Mouse (Mus musculus) stomach, embryonic 14.5 days (tissue): ENCODE measurements around the gene Gm29666. TPM values are rescaled to one million over a fixed set of nuclear protein-coding genes. Genes with fewer than 3 reads are reported as not detected.
"Not testable (repeated sequence)": the region's sequence is repeated elsewhere in the genome, so short reads cannot be mapped to it uniquely, and the experiment has no call there.

Experiments used
- ATAC-seq: fragments of 200-750 bp; cut with Nextera tagmentation; 2 replicates; pipeline ENCODE4 v1.8.0; 2017; ENCODE audit warnings: low read depth, moderate TSS enrichment; ENCODE audit not compliant: insufficient number of reproducible peaks, insufficient read depth, low FRiP score
- H3K27ac ChIP-seq: fragments of 300-500 bp; sonication (generic); 2 replicates; pipeline ENCODE4 v1.5.1; 2014; ENCODE audit warnings: mild to moderate bottlenecking, low read length, moderate library complexity, mixed read lengths
- H3K27me3 ChIP-seq: fragments of 300-500 bp; sonication (generic); 2 replicates; pipeline ENCODE4 v1.6.1; 2014; ENCODE audit warnings: low read length, control low read depth, mixed read lengths; ENCODE audit not compliant: control insufficient read depth, insufficient read depth
- H3K36me3 ChIP-seq: fragments of 300-500 bp; sonication (generic); 2 replicates; pipeline ENCODE4 v1.6.1; 2014; ENCODE audit warnings: mild to moderate bottlenecking, control low read depth, low read length, moderate library complexity, mixed read lengths; ENCODE audit not compliant: control insufficient read depth, insufficient read depth
- H3K4me1 ChIP-seq: fragments of 300-500 bp; sonication (generic); 2 replicates; pipeline ENCODE4 v1.6.1; 2014; ENCODE audit warnings: low read length, control low read depth, mixed read lengths; ENCODE audit not compliant: control insufficient read depth, insufficient read depth
- H3K4me2 ChIP-seq: fragments of 300-500 bp; sonication (generic); replicated peaks from 2 replicates; pipeline ENCODE4 v1.6.1; 2014; ENCODE audit warnings: low read depth, low read length, control low read depth
- H3K4me3 ChIP-seq: fragments of 300-500 bp; sonication (generic); 2 replicates; pipeline ENCODE4 v1.5.1; 2014; ENCODE audit warnings: low read depth, low read length, control low read depth
- H3K9ac ChIP-seq: fragments of 300-500 bp; sonication (generic); replicated peaks from 2 replicates; pipeline ENCODE4 v1.6.1; 2014; ENCODE audit warnings: low read depth, mild to moderate bottlenecking, control low read depth, low read length, moderate library complexity, mixed read lengths
- H3K9me3 ChIP-seq: fragments of 300-500 bp; sonication (generic); 2 replicates; pipeline ENCODE4 v1.6.1; 2016; ENCODE audit warnings: low read depth, low read length, control low read depth; ENCODE audit not compliant: control insufficient read depth
- WGBS: fragments of 180-500 bp; shearing (Covaris S2); extraction: QIAGEN DNeasy Blood & Tissue Kit; methylation state at CpG from one replicate; pipeline ENCODE4 v1.1.7; 2014; 5-methylcytosine and 5-hydroxymethylcytosine counted together
- polyA plus RNA-seq: library from polyadenylated mRNA; unstranded; fragments of >200 nt; fragmentation: Nextera tagmentation; extraction: Ambion mirVana; gene quantifications from 2 replicates; pipeline ENCODE4 v1.2.1, GENCODE M21; 2014

Gm29666 gene
- polyA plus RNA-seq, 1 experiment from 2014 or later: 0.90 TPM

- not testable (repeated sequence) for H3K9ac ChIP-seq, H3K27me3 ChIP-seq, ATAC-seq, H3K36me3 ChIP-seq, H3K4me2 ChIP-seq, H3K4me1 ChIP-seq, H3K27ac ChIP-seq, H3K4me3 ChIP-seq, H3K9me3 ChIP-seq
- 79% methylated on average over 10 of the region's 10 CpGs for WGBS
These were observed 23.6 kb downstream of the Gm29666 start for GRCm38 (mm10) chr15:84896216-84896615.

GRCm38 (mm10) chr15:84891658-84892057 lies 28.2 kb downstream of the Gm29666 start:
- Histone ChIP-seq H3K27ac (no peak overlapping the region), H3K4me2 (no peak overlapping the region), H3K4me3 (no peak overlapping the region), H3K36me3 (no peaks in the 10 kb centered on the region), H3K9ac (no peak overlapping the region), H3K27me3 (no peaks in the 10 kb centered on the region), H3K4me1 (no peaks in the 10 kb centered on the region), H3K9me3 (no peaks in the 10 kb centered on the region)
- WGBS: 2% methylated on average over 3 of the region's 3 CpGs
- ATAC-seq: no peak

GRCm38 (mm10) chr15:84891246-84891645 lies 28.6 kb downstream of the Gm29666 start:
- ATAC-seq: no peak
- H3K4me2 ChIP-seq: no peak overlapping the region
- H3K36me3 ChIP-seq: no peaks in the 10 kb centered on the region
- 60% methylated on average over 3 of the region's 3 CpGs for WGBS
- no peaks in the 10 kb centered on the region for H3K9me3 ChIP-seq
- no peak overlapping the region for H3K9ac ChIP-seq
- no peaks in the 10 kb centered on the region for H3K27me3 ChIP-seq
- H3K4me1 ChIP-seq: no peaks in the 10 kb centered on the region
- H3K4me3 ChIP-seq: no peak overlapping the region
- H3K27ac ChIP-seq: no peak overlapping the region

GRCm38 (mm10) chr15:84888066-84888465 lies 31.8 kb downstream of the Gm29666 start:
- 68% methylated on average over 12 of the region's 12 CpGs for WGBS
- H3K27ac ChIP-seq: no peak overlapping the region
- H3K4me3 ChIP-seq: no peak overlapping the region
- H3K4me1 ChIP-seq: no peaks in the 10 kb centered on the region
- H3K4me2 ChIP-seq: no peak overlapping the region
- no peaks in the 10 kb centered on the region for H3K27me3 ChIP-seq
- H3K9me3 ChIP-seq: no peaks in the 10 kb centered on the region
- H3K36me3 ChIP-seq: no peaks in the 10 kb centered on the region
- no peak overlapping the region for H3K9ac ChIP-seq
- no peak for ATAC-seq

GRCm38 (mm10) chr15:84877029-84877815 lies 42.6 kb downstream of the Gm29666 start:
- Histone ChIP-seq H3K4me1 (no peaks in the 10 kb centered on the region), H3K9ac (no peak overlapping the region), H3K4me3 (no peak overlapping the region), H3K4me2 (no peak overlapping the region), H3K36me3 (no peaks in the 10 kb centered on the region), H3K27me3 (no peaks in the 10 kb centered on the region), H3K9me3 (no peaks in the 10 kb centered on the region), H3K27ac (no peak overlapping the region)
- no peak for ATAC-seq
- 82% methylated on average over 12 of the region's 12 CpGs for WGBS

GRCm38 (mm10) chr15:84873867-84874266 lies 46.0 kb downstream of the Gm29666 start:
- no peak overlapping the region for H3K4me2 ChIP-seq
- no peaks in the 10 kb centered on the region for H3K36me3 ChIP-seq
- no peak overlapping the region for H3K27ac ChIP-seq
- 74% methylated on average over 4 of the region's 4 CpGs for WGBS
- no peak overlapping the region for H3K9ac ChIP-seq
- no peaks in the 10 kb centered on the region for H3K27me3 ChIP-seq
- H3K4me3 ChIP-seq: no peak overlapping the region
- H3K4me1 ChIP-seq: no peaks in the 10 kb centered on the region
- ATAC-seq: no peak
- H3K9me3 ChIP-seq: no peaks in the 10 kb centered on the region

GRCm38 (mm10) chr15:84873079-84873478 lies 46.8 kb downstream of the Gm29666 start:
- Histone ChIP-seq H3K27me3 (no peaks in the 10 kb centered on the region), H3K9ac (no peak overlapping the region), H3K4me3 (no peak overlapping the region), H3K27ac (no peak overlapping the region), H3K36me3 (no peaks in the 10 kb centered on the region), H3K9me3 (no peaks in the 10 kb centered on the region), H3K4me2 (no peak overlapping the region), H3K4me1 (no peaks in the 10 kb centered on the region)
- ATAC-seq: no peak
- 80% methylated on average over 11 of the region's 11 CpGs for WGBS

- no peak overlapping the region for H3K27ac ChIP-seq
- no peaks in the 10 kb centered on the region for H3K4me1 ChIP-seq
- H3K9me3 ChIP-seq: no peaks in the 10 kb centered on the region
- H3K27me3 ChIP-seq: no peaks in the 10 kb centered on the region
- WGBS: 74% methylated on average over 3 of the region's 3 CpGs
- no peak overlapping the region for H3K9ac ChIP-seq
- H3K4me2 ChIP-seq: no peak overlapping the region
- no peak overlapping the region for H3K4me3 ChIP-seq
- ATAC-seq: no peak
- H3K36me3 ChIP-seq: no peaks in the 10 kb centered on the region
These were observed 48.0 kb downstream of the Gm29666 start for GRCm38 (mm10) chr15:84871802-84872201.

- Histone ChIP-seq H3K4me3 (no peak overlapping the region), H3K4me2 (no peak overlapping the region), H3K27me3 (no peaks in the 10 kb centered on the region), H3K36me3 (no peaks in the 10 kb centered on the region), H3K4me1 (peaks cover 4% of the 10 kb centered on the region; the same call in 1 of the 2 replicates), H3K9me3 (no peaks in the 10 kb centered on the region), H3K9ac (no peak overlapping the region), H3K27ac (no peak overlapping the region)
- no peak for ATAC-seq
- WGBS: 91% methylated on average over 8 of the region's 8 CpGs
These were observed 57.9 kb downstream of the Gm29666 start for GRCm38 (mm10) chr15:84861911-84862310.
